In the genomic region with DNA sequence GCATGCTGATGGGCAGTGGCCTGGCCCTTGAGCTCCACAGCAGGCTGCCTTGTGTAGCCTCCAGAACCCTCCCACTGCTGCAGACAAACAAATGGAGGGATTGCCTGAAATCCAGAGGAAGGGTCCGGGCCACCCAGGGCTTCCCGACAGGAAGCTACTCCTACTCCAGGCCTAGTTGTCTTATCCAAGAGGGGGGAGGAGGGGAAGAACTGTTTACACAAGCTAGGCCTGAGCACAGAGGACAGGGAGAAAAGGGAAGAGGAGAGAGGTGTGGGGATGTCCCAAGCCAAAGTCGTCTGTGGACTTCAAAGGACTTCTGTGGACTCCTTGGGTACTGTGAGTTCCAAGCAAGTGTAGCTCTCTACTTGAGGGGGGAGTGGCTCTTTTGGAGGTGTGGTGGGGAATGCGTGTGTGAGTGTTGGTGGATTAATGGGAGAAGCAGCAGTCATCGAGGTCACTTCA, we compare ENCODE assay signal across 10 mouse cellular contexts. TPM values are rescaled to one million over a fixed set of nuclear protein-coding genes. Genes with fewer than 3 reads are reported as not detected.
DNase-seq lines count a peak whose midpoint lies in the region; ATAC-seq and TF ChIP-seq lines count a peak whose summit lies in the region.
"Had no signal": no experiment of that assay in that cellular context is flagged by ENCODE, and none has a peak within 500 bp of the region (broad histone marks: within the 10 kb centered on the region; RNA-seq: fewer than 3 reads in every experiment).

No protein-coding gene starts in this region.

- no peaks in the 10 kb centered on the region for H3K27me3 ChIP-seq in kidney, embryonic 15.5 days
- no peaks in the 10 kb centered on the region for H3K27me3 ChIP-seq in midbrain, embryonic 15.5 days (replicated peaks)
- no peaks in the 10 kb centered on the region for H3K27me3 ChIP-seq in midbrain, embryonic 13.5 days
- no peaks in the 10 kb centered on the region for H3K27me3 ChIP-seq in lung, embryonic 14.5 days (ENCODE audit: insufficient read depth, low read length)
- no peaks in the 10 kb centered on the region for H3K27me3 ChIP-seq in stomach, embryonic 16.5 days (ENCODE audit: control insufficient read depth, insufficient read depth, low read length)
- H3K27me3 ChIP-seq: neural tube, embryonic 12.5 days had no signal

- H3K4me1 ChIP-seq in kidney, embryonic 15.5 days = peaks cover 42% of the 10 kb centered on the region
- no peaks in the 10 kb centered on the region for H3K4me1 ChIP-seq in midbrain, embryonic 15.5 days
- no peaks in the 10 kb centered on the region for H3K4me1 ChIP-seq in midbrain, embryonic 13.5 days (replicated peaks)
- peaks cover 22% of the 10 kb centered on the region; the same call in 1 of the 2 replicates for H3K4me1 ChIP-seq in lung, embryonic 14.5 days (ENCODE audit: insufficient read depth)
- H3K4me1 ChIP-seq in stomach, embryonic 16.5 days (ENCODE audit: control insufficient read depth, insufficient read depth, low read length) = peaks cover 29% of the 10 kb centered on the region
- H3K4me1 ChIP-seq: neural tube, embryonic 12.5 days had no signal

- no peak overlapping the region for H3K9ac ChIP-seq in kidney, embryonic 15.5 days
- no peak overlapping the region for H3K9ac ChIP-seq in midbrain, embryonic 15.5 days
- no peak overlapping the region for H3K9ac ChIP-seq in midbrain, embryonic 13.5 days (replicated peaks)
- H3K9ac ChIP-seq in lung, embryonic 14.5 days = no peak overlapping the region
- peak overlapping the region; percentile 23; the same call in 1 of the 2 replicates for H3K9ac ChIP-seq in stomach, embryonic 16.5 days (ENCODE audit: low read length)

- H3K27ac ChIP-seq in kidney, embryonic 15.5 days = peak overlapping the region; percentile 70
- no peak overlapping the region for H3K27ac ChIP-seq in midbrain, embryonic 15.5 days
- no peak overlapping the region for H3K27ac ChIP-seq in midbrain, embryonic 13.5 days
- peak overlapping the region; percentile 81 for H3K27ac ChIP-seq in lung, embryonic 14.5 days (ENCODE audit: low read depth)
- peak overlapping the region; percentile 23 for H3K27ac ChIP-seq in stomach, embryonic 16.5 days (ENCODE audit: low read length)
- H3K27ac ChIP-seq: neural tube, embryonic 12.5 days had no signal

- 45% methylated on average over 5 of the region's 5 CpGs for WGBS in kidney, embryonic 15.5 days
- WGBS in midbrain, embryonic 15.5 days = 58% methylated on average over 5 of the region's 5 CpGs
- WGBS in midbrain, embryonic 13.5 days = 58% methylated on average over 5 of the region's 5 CpGs
- WGBS in lung, embryonic 14.5 days = 15% methylated on average over 5 of the region's 5 CpGs
- 38% methylated on average over 5 of the region's 5 CpGs for WGBS in stomach, embryonic 16.5 days

- H3K36me3 ChIP-seq in kidney, embryonic 15.5 days = peaks cover 24% of the 10 kb centered on the region
- H3K36me3 ChIP-seq in midbrain, embryonic 15.5 days (replicated peaks) = no peaks in the 10 kb centered on the region
- H3K36me3 ChIP-seq in midbrain, embryonic 13.5 days = no peaks in the 10 kb centered on the region
- H3K36me3 ChIP-seq in lung, embryonic 14.5 days (ENCODE audit: insufficient read depth) = peaks cover 50% of the 10 kb centered on the region
- no peaks in the 10 kb centered on the region for H3K36me3 ChIP-seq in stomach, embryonic 16.5 days (ENCODE audit: control insufficient read depth, insufficient read depth, low read length)
- H3K36me3 ChIP-seq: neural tube, embryonic 12.5 days had no signal

- TF ChIP-seq CTCF in lung, embryonic 14.5 days (IDR thresholded peaks at IDR 0.05; ENCODE audit: low read depth) = no peak

- no peaks in the 10 kb centered on the region for H3K9me3 ChIP-seq in kidney, embryonic 15.5 days (replicated peaks)
- H3K9me3 ChIP-seq in midbrain, embryonic 15.5 days = no peaks in the 10 kb centered on the region
- no peaks in the 10 kb centered on the region for H3K9me3 ChIP-seq in midbrain, embryonic 13.5 days
- H3K9me3 ChIP-seq in lung, embryonic 14.5 days (ENCODE audit: low read depth, low read length) = no peaks in the 10 kb centered on the region
- no peaks in the 10 kb centered on the region for H3K9me3 ChIP-seq in stomach, embryonic 16.5 days (replicated peaks; ENCODE audit: control insufficient read depth, low read length)
- H3K9me3 ChIP-seq: neural tube, embryonic 12.5 days had no signal

- no peak overlapping the region for H3K4me3 ChIP-seq in kidney, embryonic 15.5 days (replicated peaks)
- H3K4me3 ChIP-seq in midbrain, embryonic 15.5 days = no peak overlapping the region
- no peak overlapping the region for H3K4me3 ChIP-seq in midbrain, embryonic 13.5 days (replicated peaks)
- no peak overlapping the region for H3K4me3 ChIP-seq in lung, embryonic 14.5 days (ENCODE audit: low read depth, low read length)
- H3K4me3 ChIP-seq in stomach, embryonic 16.5 days (replicated peaks; ENCODE audit: low read length) = no peak overlapping the region
- H3K4me3 ChIP-seq: erythroblast, embryonic 14.5 days; neural tube, embryonic 12.5 days had no signal

- ATAC-seq in kidney, embryonic 15.5 days (replicated peaks; ENCODE audit: low FRiP score) = peak; percentile 52
- peak; percentile 24; the same call in 1 of the 2 replicates for ATAC-seq in midbrain, embryonic 15.5 days (replicated peaks)
- no peak for ATAC-seq in midbrain, embryonic 13.5 days
- peak; percentile 77 for ATAC-seq in lung, embryonic 14.5 days (ENCODE audit: insufficient read depth)
- no peak for ATAC-seq in stomach, embryonic 16.5 days (ENCODE audit: insufficient read depth, low FRiP score)

- no peak overlapping the region for H3K4me2 ChIP-seq in kidney, embryonic 15.5 days
- no peak overlapping the region for H3K4me2 ChIP-seq in midbrain, embryonic 15.5 days
- no peak overlapping the region for H3K4me2 ChIP-seq in midbrain, embryonic 13.5 days (replicated peaks)
- H3K4me2 ChIP-seq in lung, embryonic 14.5 days = no peak overlapping the region
- no peak overlapping the region for H3K4me2 ChIP-seq in stomach, embryonic 16.5 days (ENCODE audit: low read depth, low read length)
- H3K4me2 ChIP-seq: neural tube, embryonic 12.5 days had no signal

- DNase-seq in kidney, postnatal 25 days = no peak
- DNase-seq in lung, embryonic 14.5 days = peak; percentile 82
- DNase-seq in adrenal gland, adult (ENCODE audit: inconsistent age in 2 of 2, low spot score in 1 of 2) = no peak
- no peak for DNase-seq in thymus, postnatal 25 days

RNA-seq across cellular contexts. Expression of gene Hacd2, which starts 55.6 kb away (rescaled TPM):
- polyA plus RNA-seq in kidney, embryonic 15.5 days (2015; fragmentation: Nextera tagmentation; extraction: Ambion mirVana) = 103 and 108 TPM in 2 replicates
- polyA plus RNA-seq in midbrain, embryonic 15.5 days (2015; fragmentation: Nextera tagmentation; extraction: Ambion mirVana) = 42.6 and 50.6 TPM in 2 replicates
- 37.8 and 40.5 TPM in 2 replicates for polyA plus RNA-seq in midbrain, embryonic 13.5 days (2015; fragmentation: Nextera tagmentation; extraction: Ambion mirVana)
- polyA plus RNA-seq in lung, embryonic 14.5 days (2014; fragmentation: Nextera tagmentation; extraction: Ambion mirVana) = 49.7 and 50.8 TPM in 2 replicates
- polyA plus RNA-seq in stomach, embryonic 16.5 days (2015; fragmentation: Nextera tagmentation; extraction: Ambion mirVana) = 106 and 112 TPM in 2 replicates

Comparison
In these comparisons a context has a peak if more than half of its experiments do, and no peak if none do; other contexts are left out.
1. ATAC-seq: peak in kidney, embryonic 15.5 days (single experiment), midbrain, embryonic 15.5 days (single experiment) and lung, embryonic 14.5 days (single experiment); none in midbrain, embryonic 13.5 days (single experiment) and stomach, embryonic 16.5 days (single experiment).
2. H3K27ac ChIP-seq: peak in kidney, embryonic 15.5 days (single experiment), lung, embryonic 14.5 days (single experiment) and stomach, embryonic 16.5 days (single experiment); none in midbrain, embryonic 15.5 days (single experiment) and midbrain, embryonic 13.5 days (single experiment).